Mouse (Mus musculus): ENCODE results near the gene Hist1h2ad. TPM values are rescaled to one million over a fixed set of nuclear protein-coding genes. Genes with fewer than 3 reads are reported as not detected.
"Not testable (repeated sequence)": the region's sequence is repeated elsewhere in the genome, so short reads cannot be mapped to it uniquely, and the experiment has no call there.

Gene Hist1h2ad
- total and polyA plus RNA-seq, 2 experiments, result 5.4 TPM; not detected in 1

- Histone ChIP-seq H3K79me2 (ENCODE audit: control insufficient read depth, insufficient read depth, low read length) (no peaks in the 10 kb centered on the region), H3K4me1 (ENCODE audit: control insufficient read depth, insufficient read depth, low read length) (no peaks in the 10 kb centered on the region; the same call in 1 of the 2 replicates), H3K9ac (ENCODE audit: low read depth, low read length) (peak overlapping the region; percentile 80), H3K27ac (replicated peaks; ENCODE audit: insufficient read depth, low read depth, low read length) (peak overlapping the region; percentile 81), H3K4me3 (ENCODE audit: insufficient read depth, low read depth, low read length) (peak overlapping the region; percentile 84), H3K36me3 (ENCODE audit: control insufficient read depth, insufficient read depth, low read length) (no peaks in the 10 kb centered on the region), H3K27me3 (ENCODE audit: control insufficient read depth, insufficient read depth, low read length) (no peaks in the 10 kb centered on the region)
- 1% methylated on average over 18 of the region's 18 CpGs for WGBS
- TF ChIP-seq POLR2A (IDR thresholded peaks at IDR 0.05; ENCODE audit: extremely low read depth, insufficient read depth, low read length), result no peak
- peak; percentile 89 for DNase-seq (ENCODE audit: extremely low read depth, low read depth, low spot score)
These were observed 47.5 kb downstream of the Hist1h2ad start for GRCm38 (mm10) chr13:23621532-23622174.

- not testable (repeated sequence) for H3K4me1 ChIP-seq (ENCODE audit: control insufficient read depth, insufficient read depth, low read length); H3K79me2 ChIP-seq (ENCODE audit: control insufficient read depth, insufficient read depth, low read length); H3K36me3 ChIP-seq (ENCODE audit: control insufficient read depth, insufficient read depth, low read length); H3K27me3 ChIP-seq (ENCODE audit: control insufficient read depth, insufficient read depth, low read length)
- Histone ChIP-seq H3K9ac (ENCODE audit: low read depth, low read length) (peak within 1 kb of the TSS; percentile 80), H3K4me3 (ENCODE audit: insufficient read depth, low read depth, low read length) (peak within 1 kb of the TSS; percentile 84), H3K27ac (replicated peaks; ENCODE audit: insufficient read depth, low read depth, low read length) (peak within 1 kb of the TSS; percentile 81)
- peak; percentile 97 for TF ChIP-seq POLR2A (IDR thresholded peaks at IDR 0.05; ENCODE audit: extremely low read depth, insufficient read depth, low read length)
- peak; percentile 77 for DNase-seq (ENCODE audit: extremely low read depth, low read depth, low spot score)
- under 1% methylated on average over 53 of the region's 53 CpGs for WGBS
These were observed 48.0 kb downstream of the Hist1h2ad start, which contains the start of gene Hist1h1e for GRCm38 (mm10) chr13:23622175-23622671. TSS of gene Hist1h1e (minus strand) at chr13:23622558.

- no peaks in the 10 kb centered on the region for H3K27me3 ChIP-seq (ENCODE audit: control insufficient read depth, insufficient read depth, low read length)
- no peaks in the 10 kb centered on the region for H3K36me3 ChIP-seq (ENCODE audit: control insufficient read depth, insufficient read depth, low read length)
- H3K4me1 ChIP-seq (ENCODE audit: control insufficient read depth, insufficient read depth, low read length), result no peaks in the 10 kb centered on the region; the same call in 1 of the 2 replicates
- no peak overlapping the region for H3K9ac ChIP-seq (ENCODE audit: low read depth, low read length)
- TF ChIP-seq CTCF (IDR thresholded peaks at IDR 0.05; ENCODE audit: low read depth, low read length), result no peak
- TF ChIP-seq POLR2A (IDR thresholded peaks at IDR 0.05; ENCODE audit: extremely low read depth, insufficient read depth, low read length), result no peak
- peak overlapping the region; percentile 33; the same call in 1 of the 2 replicates for H3K4me3 ChIP-seq (ENCODE audit: insufficient read depth, low read depth, low read length)
- peak overlapping the region; percentile 35; the same call in 1 of the 2 replicates for H3K27ac ChIP-seq (replicated peaks; ENCODE audit: insufficient read depth, low read depth, low read length)
- 23% methylated on average over 7 of the region's 7 CpGs for WGBS
- DNase-seq (ENCODE audit: extremely low read depth, low read depth, low spot score), result peak; percentile 48
- H3K79me2 ChIP-seq (ENCODE audit: control insufficient read depth, insufficient read depth, low read length), result no peaks in the 10 kb centered on the region
These were observed 48.8 kb downstream of the Hist1h2ad start for GRCm38 (mm10) chr13:23622861-23623450.

Other genes starting within 250 kb of the Hist1h2ad start
Only the 30 nearest of the 35 such genes appear.
- 3.5 and 3.7 TPM in 2 replicates for gene Abt1, start 150.5 kb upstream of the Hist1h2ad start, total RNA-seq (2014; rRNA removed)
- gene Abt1, start 150.5 kb upstream of the Hist1h2ad start, polyA plus RNA-seq (2012; rRNA removed), result 2.1 TPM in 2 replicates
- not detected in 2 replicates for gene Btn1a1, start 108.5 kb upstream of the Hist1h2ad start, total RNA-seq (2014; rRNA removed)
- gene Btn1a1, start 108.5 kb upstream of the Hist1h2ad start, polyA plus RNA-seq (2012; rRNA removed), result not detected in 2 replicates
- gene Btn2a2, start 85.5 kb upstream of the Hist1h2ad start, total RNA-seq (2014; rRNA removed), result not detected in 2 replicates
- gene Btn2a2, start 85.5 kb upstream of the Hist1h2ad start, polyA plus RNA-seq (2012; rRNA removed), result not detected in 2 replicates
- 706 and 873 TPM in 2 replicates for gene Hist1h4h, start 43.3 kb upstream of the Hist1h2ad start, total RNA-seq (2014; rRNA removed)
- 8.5 and 26.7 TPM in 2 replicates for gene Hist1h4h, start 43.3 kb upstream of the Hist1h2ad start, polyA plus RNA-seq (2012; rRNA removed)
- 9.2 and 13.4 TPM in 2 replicates for gene Hist1h2af, start 40.5 kb upstream of the Hist1h2ad start, total RNA-seq (2014; rRNA removed)
- gene Hist1h2af, start 40.5 kb upstream of the Hist1h2ad start, polyA plus RNA-seq (2012; rRNA removed), result 2.1 and 2.9 TPM in 2 replicates
- gene Hist1h3g, start 39.0 kb upstream of the Hist1h2ad start, total RNA-seq (2014; rRNA removed), result 5.6 and 12.9 TPM in 2 replicates
- gene Hist1h3g, start 39.0 kb upstream of the Hist1h2ad start, polyA plus RNA-seq (2012; rRNA removed), result 0.26 TPM in 1 of 2 replicates, not detected in the other
- 1.3 and 1.5 TPM in 2 replicates for gene Hist1h2bh, start 31.0 kb upstream of the Hist1h2ad start, total RNA-seq (2014; rRNA removed)
- gene Hist1h2bh, start 31.0 kb upstream of the Hist1h2ad start, polyA plus RNA-seq (2012; rRNA removed), result 0.07 and 0.09 TPM in 2 replicates
- 11.1 and 14.2 TPM in 2 replicates for gene Hist1h3f, start 30.3 kb upstream of the Hist1h2ad start, total RNA-seq (2014; rRNA removed)
- gene Hist1h3f, start 30.3 kb upstream of the Hist1h2ad start, polyA plus RNA-seq (2012; rRNA removed), result 0.29 and 0.30 TPM in 2 replicates
- gene Hist1h4f, start 22.7 kb upstream of the Hist1h2ad start, total RNA-seq (2014; rRNA removed), result 77.8 and 101 TPM in 2 replicates
- gene Hist1h4f, start 22.7 kb upstream of the Hist1h2ad start, polyA plus RNA-seq (2012; rRNA removed), result 0.97 TPM in 1 of 2 replicates, not detected in the other
- 2.5 and 3.0 TPM in 2 replicates for gene Hist1h1d, start 21.1 kb upstream of the Hist1h2ad start, total RNA-seq (2014; rRNA removed)
- gene Hist1h1d, start 21.1 kb upstream of the Hist1h2ad start, polyA plus RNA-seq (2012; rRNA removed), result 0.02 and 0.12 TPM in 2 replicates
- 19.9 and 26.8 TPM in 2 replicates for gene Hist1h3e, start 12.0 kb upstream of the Hist1h2ad start, total RNA-seq (2014; rRNA removed)
- gene Hist1h3e, start 12.0 kb upstream of the Hist1h2ad start, polyA plus RNA-seq (2012; rRNA removed), result 2.1 and 2.6 TPM in 2 replicates
- 2.8 and 6.6 TPM in 2 replicates for gene Hist1h2ae, start 3.2 kb upstream of the Hist1h2ad start, total RNA-seq (2014; rRNA removed)
- gene Hist1h2ae, start 3.2 kb upstream of the Hist1h2ad start, polyA plus RNA-seq (2012; rRNA removed), result 0.57 TPM in 2 replicates
- 37.2 and 44.6 TPM in 2 replicates for gene Hist1h2bg, start 3.0 kb upstream of the Hist1h2ad start, total RNA-seq (2014; rRNA removed)
- gene Hist1h2bg, start 3.0 kb upstream of the Hist1h2ad start, polyA plus RNA-seq (2012; rRNA removed), result 4.0 and 4.4 TPM in 2 replicates
- 4.6 and 5.4 TPM in 2 replicates for gene Hist1h2bf, start 185 bp upstream of the Hist1h2ad start, total RNA-seq (2014; rRNA removed)
- gene Hist1h2bf, start 185 bp upstream of the Hist1h2ad start, polyA plus RNA-seq (2012; rRNA removed), result 0.39 TPM in 1 of 2 replicates, not detected in the other
- gene Hist1h3d, start 1.4 kb downstream of the Hist1h2ad start, total RNA-seq (2014; rRNA removed), result 3.4 and 5.9 TPM in 2 replicates
- gene Hist1h3d, start 1.4 kb downstream of the Hist1h2ad start, polyA plus RNA-seq (2012; rRNA removed), result 0.48 and 0.87 TPM in 2 replicates
- gene Hist1h4d, start 7.2 kb downstream of the Hist1h2ad start, total RNA-seq (2014; rRNA removed), result 162 and 174 TPM in 2 replicates
- gene Hist1h4d, start 7.2 kb downstream of the Hist1h2ad start, polyA plus RNA-seq (2012; rRNA removed), result 2.1 and 2.8 TPM in 2 replicates
- 5.4 and 6.6 TPM in 2 replicates for gene Hist1h2be, start 46.7 kb downstream of the Hist1h2ad start, total RNA-seq (2014; rRNA removed)
- 0.28 and 0.60 TPM in 2 replicates for gene Hist1h2be, start 46.7 kb downstream of the Hist1h2ad start, polyA plus RNA-seq (2012; rRNA removed)
- gene Hist1h1e, start 48.2 kb downstream of the Hist1h2ad start, total RNA-seq (2014; rRNA removed), result 22.0 and 27.0 TPM in 2 replicates
- 0.73 and 0.77 TPM in 2 replicates for gene Hist1h1e, start 48.2 kb downstream of the Hist1h2ad start, polyA plus RNA-seq (2012; rRNA removed)
- gene Hist1h2ac, start 109.6 kb downstream of the Hist1h2ad start, total RNA-seq (2014; rRNA removed), result 4.9 and 6.2 TPM in 2 replicates
- gene Hist1h2ac, start 109.6 kb downstream of the Hist1h2ad start, polyA plus RNA-seq (2012; rRNA removed), result 0.12 and 0.22 TPM in 2 replicates
- gene Hist1h2bc, start 109.8 kb downstream of the Hist1h2ad start, total RNA-seq (2014; rRNA removed), result 228 and 265 TPM in 2 replicates
- gene Hist1h2bc, start 109.8 kb downstream of the Hist1h2ad start, polyA plus RNA-seq (2012; rRNA removed), result 312 and 443 TPM in 2 replicates
- not detected in 2 replicates for gene Hist1h1t, start 121.4 kb downstream of the Hist1h2ad start, total RNA-seq (2014; rRNA removed)
- not detected in 2 replicates for gene Hist1h1t, start 121.4 kb downstream of the Hist1h2ad start, polyA plus RNA-seq (2012; rRNA removed)
- gene Hist1h4c, start 124.1 kb downstream of the Hist1h2ad start, total RNA-seq (2014; rRNA removed), result 190 and 256 TPM in 2 replicates
- 0.95 and 3.1 TPM in 2 replicates for gene Hist1h4c, start 124.1 kb downstream of the Hist1h2ad start, polyA plus RNA-seq (2012; rRNA removed)
- 30.4 and 35.3 TPM in 2 replicates for gene Hfe, start 136.5 kb downstream of the Hist1h2ad start, total RNA-seq (2014; rRNA removed)
- 32.6 and 40.9 TPM in 2 replicates for gene Hfe, start 136.5 kb downstream of the Hist1h2ad start, polyA plus RNA-seq (2012; rRNA removed)
- 43.6 and 68.1 TPM in 2 replicates for gene Hist1h1c, start 164.4 kb downstream of the Hist1h2ad start, total RNA-seq (2014; rRNA removed)
- 20.9 and 31.6 TPM in 2 replicates for gene Hist1h1c, start 164.4 kb downstream of the Hist1h2ad start, polyA plus RNA-seq (2012; rRNA removed)
- 8.0 and 24.1 TPM in 2 replicates for gene Hist1h3c, start 171.2 kb downstream of the Hist1h2ad start, total RNA-seq (2014; rRNA removed)
- gene Hist1h3c, start 171.2 kb downstream of the Hist1h2ad start, polyA plus RNA-seq (2012; rRNA removed), result 0.20 and 0.27 TPM in 2 replicates
- 41.9 and 75.6 TPM in 2 replicates for gene Hist1h2bb, start 172.4 kb downstream of the Hist1h2ad start, total RNA-seq (2014; rRNA removed)
- 0.41 and 0.55 TPM in 2 replicates for gene Hist1h2bb, start 172.4 kb downstream of the Hist1h2ad start, polyA plus RNA-seq (2012; rRNA removed)
- gene Hist1h2ab, start 176.7 kb downstream of the Hist1h2ad start, total RNA-seq (2014; rRNA removed), result 19.4 and 55.8 TPM in 2 replicates
- gene Hist1h2ab, start 176.7 kb downstream of the Hist1h2ad start, polyA plus RNA-seq (2012; rRNA removed), result 0.45 and 1.0 TPM in 2 replicates
- gene Hist1h3b, start 177.9 kb downstream of the Hist1h2ad start, total RNA-seq (2014; rRNA removed), result 15.2 and 31.1 TPM in 2 replicates
- gene Hist1h3b, start 177.9 kb downstream of the Hist1h2ad start, polyA plus RNA-seq (2012; rRNA removed), result 0.23 and 0.58 TPM in 2 replicates
- gene Hist1h4b, start 182.6 kb downstream of the Hist1h2ad start, total RNA-seq (2014; rRNA removed), result 62.4 and 63.4 TPM in 2 replicates
- gene Hist1h4b, start 182.6 kb downstream of the Hist1h2ad start, polyA plus RNA-seq (2012; rRNA removed), result 1.2 TPM in 1 of 2 replicates, not detected in the other
- gene Hist1h4a, start 186.8 kb downstream of the Hist1h2ad start, total RNA-seq (2014; rRNA removed), result 21.0 and 54.0 TPM in 2 replicates
- 0.76 TPM in 1 of 2 replicates, not detected in the other for gene Hist1h4a, start 186.8 kb downstream of the Hist1h2ad start, polyA plus RNA-seq (2012; rRNA removed)